Mouse (Mus musculus) Muller cell, postnatal 12 days (primary cell): ENCODE data around the gene Dhrs11.

Experiments
- DNase-seq: peaks from one replicate; pipeline ENCODE4 v3.0.0-alpha.2; 2015; ENCODE audit errors: inconsistent ontology term

The Dhrs11 gene

DNA sequence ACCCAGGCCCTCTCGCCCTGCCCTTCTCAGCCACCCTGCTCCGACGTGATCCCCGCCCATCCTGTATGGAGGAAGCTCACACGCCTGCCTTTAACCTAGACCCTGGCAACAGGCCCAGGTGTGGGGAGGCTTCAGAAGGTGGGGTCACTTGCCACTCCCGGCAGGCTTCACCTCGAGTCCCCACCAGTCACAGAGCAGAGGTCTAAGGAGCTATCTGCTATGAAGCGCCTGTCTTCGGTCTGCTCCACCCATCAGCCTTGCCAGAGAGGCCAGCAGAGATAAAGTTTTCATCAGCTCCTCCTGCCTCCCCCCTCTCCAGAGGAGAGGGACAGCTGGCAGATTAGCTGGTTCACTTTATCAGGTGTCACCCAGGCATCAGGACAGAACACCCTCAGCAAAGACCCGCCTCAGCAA is 5.3 kb downstream of the Dhrs11 start:
- DNase-seq = no peak

GRCm38 (mm10) chr11:84822487-84822886 is 6.3 kb downstream of the Dhrs11 start:
- DNase-seq = no peak

- no peak for DNase-seq
These were observed 7.5 kb downstream of the Dhrs11 start for GRCm38 (mm10) chr11:84821131-84821770.

DNA sequence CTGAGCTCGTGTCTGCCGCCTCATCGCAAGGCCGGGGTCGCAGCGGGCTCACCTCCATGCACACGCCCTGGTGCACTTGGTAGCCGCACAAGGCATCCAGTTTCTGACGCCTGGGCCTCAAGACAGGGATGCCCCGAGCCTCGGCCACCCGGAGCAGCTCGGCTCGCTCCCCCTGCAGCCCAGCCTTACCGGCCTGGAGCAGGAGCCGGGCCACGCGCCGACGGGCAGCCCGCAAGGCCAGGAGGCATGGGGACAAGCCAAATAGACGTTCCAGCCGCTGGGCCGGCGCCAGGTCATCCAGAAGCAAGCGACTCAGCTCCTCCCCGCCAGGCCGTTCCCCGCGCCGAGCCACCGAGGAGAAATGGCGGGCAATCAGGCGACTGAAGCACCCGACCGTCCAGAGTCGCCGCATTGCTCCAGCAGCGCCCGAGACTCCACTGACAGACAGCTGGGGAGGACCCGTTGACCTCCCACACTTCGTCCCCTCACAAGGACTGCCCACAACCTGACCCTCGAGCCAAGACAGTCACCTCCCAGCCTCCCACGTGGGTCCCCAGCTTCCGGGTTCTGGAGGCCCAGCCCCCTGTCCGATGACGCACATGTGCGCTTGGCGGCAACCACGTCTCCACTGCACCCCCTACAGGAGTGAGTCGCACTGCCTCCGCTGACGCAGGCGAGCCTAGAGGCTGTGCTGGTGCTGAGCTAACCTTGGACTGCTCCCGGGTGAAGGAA is 9.7 kb downstream of the Dhrs11 start, which contains the start of gene Mrm1:
TSS of gene Mrm1 (minus strand) at position 555 of the 732 bp plus-strand sequence.
- DNase-seq = peak; percentile 97

DNA sequence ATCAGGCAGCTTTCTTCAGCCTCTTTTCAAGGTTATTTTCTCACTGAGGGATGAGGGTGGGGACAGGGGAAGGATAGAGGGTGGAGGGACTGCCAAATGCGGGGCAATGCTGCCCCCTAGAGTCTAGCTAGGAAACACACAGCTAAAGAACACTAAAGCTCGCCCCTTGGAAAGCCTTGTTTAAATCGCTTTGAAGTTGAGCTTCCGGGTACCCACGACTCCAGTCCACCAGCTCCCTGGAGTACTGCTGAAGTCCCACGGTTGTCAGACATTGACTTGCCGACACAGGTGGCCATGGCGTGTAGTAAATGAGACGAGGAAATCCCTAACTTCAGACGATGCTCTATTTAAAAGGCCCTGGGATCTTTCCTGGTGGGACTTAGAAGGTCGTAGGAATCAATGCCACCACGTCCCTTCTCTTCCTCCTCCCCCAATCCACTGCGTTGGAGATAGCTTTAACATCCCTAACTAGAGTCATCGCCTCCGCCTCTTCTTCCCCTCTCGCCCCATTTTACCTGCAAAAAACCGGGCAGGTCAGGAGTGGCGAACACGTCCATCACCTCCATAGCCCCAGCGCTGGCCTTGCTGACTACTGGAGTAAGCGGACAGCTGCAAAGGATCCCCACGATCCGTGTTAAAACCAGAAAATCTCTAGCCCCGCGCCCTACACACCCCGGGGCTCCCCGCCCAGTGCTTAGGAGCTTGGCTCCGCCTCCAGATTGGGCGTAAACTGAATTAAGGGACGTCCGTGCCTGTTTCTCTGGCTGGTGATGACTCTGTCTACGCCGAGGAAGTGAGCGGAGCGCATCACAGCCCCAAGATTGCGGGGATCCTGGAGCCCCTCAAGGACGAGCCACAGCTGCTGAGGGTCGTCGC is 10.5 kb downstream of the Dhrs11 start:
- peak; percentile 79 for DNase-seq

GRCm38 (mm10) chr11:84817362-84817761 is 11.4 kb downstream of the Dhrs11 start:
- DNase-seq = no peak

- no peak for DNase-seq
These were observed 14.9 kb downstream of the Dhrs11 start for GRCm38 (mm10) chr11:84813724-84814510.

DNA sequence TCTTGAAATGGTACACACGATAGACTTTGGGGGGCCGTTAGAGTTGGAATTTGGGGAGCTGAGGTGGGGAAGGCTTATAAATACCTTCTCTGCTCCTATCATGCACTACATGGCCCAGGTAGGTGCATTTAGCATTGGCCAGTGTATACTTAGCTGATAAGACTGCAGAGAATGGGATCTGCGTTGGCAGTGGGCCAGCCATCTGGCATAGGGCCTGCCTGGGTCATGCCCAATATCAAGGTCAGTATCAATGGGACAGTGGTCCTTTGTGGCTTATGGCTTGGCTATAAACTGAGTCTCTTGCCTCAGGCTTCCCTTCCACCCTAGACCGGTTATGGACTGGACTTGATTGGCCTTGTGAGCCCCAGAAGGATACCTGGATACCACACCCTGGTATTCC is 24.4 kb downstream of the Dhrs11 start:
- DNase-seq = no peak

- DNase-seq = peak; percentile 45
These were observed 31.0 kb downstream of the Dhrs11 start for GRCm38 (mm10) chr11:84797627-84798353.

- no peak for DNase-seq
These were observed 31.8 kb downstream of the Dhrs11 start for GRCm38 (mm10) chr11:84797026-84797425.

- peak; percentile 61 for DNase-seq
These were observed 34.2 kb downstream of the Dhrs11 start for GRCm38 (mm10) chr11:84794496-84795113.

- no peak for DNase-seq
These were observed 35.2 kb downstream of the Dhrs11 start for GRCm38 (mm10) chr11:84793545-84793944.

GRCm38 (mm10) chr11:84790383-84790782 is 38.4 kb downstream of the Dhrs11 start:
- DNase-seq = peak; percentile 67

DNA sequence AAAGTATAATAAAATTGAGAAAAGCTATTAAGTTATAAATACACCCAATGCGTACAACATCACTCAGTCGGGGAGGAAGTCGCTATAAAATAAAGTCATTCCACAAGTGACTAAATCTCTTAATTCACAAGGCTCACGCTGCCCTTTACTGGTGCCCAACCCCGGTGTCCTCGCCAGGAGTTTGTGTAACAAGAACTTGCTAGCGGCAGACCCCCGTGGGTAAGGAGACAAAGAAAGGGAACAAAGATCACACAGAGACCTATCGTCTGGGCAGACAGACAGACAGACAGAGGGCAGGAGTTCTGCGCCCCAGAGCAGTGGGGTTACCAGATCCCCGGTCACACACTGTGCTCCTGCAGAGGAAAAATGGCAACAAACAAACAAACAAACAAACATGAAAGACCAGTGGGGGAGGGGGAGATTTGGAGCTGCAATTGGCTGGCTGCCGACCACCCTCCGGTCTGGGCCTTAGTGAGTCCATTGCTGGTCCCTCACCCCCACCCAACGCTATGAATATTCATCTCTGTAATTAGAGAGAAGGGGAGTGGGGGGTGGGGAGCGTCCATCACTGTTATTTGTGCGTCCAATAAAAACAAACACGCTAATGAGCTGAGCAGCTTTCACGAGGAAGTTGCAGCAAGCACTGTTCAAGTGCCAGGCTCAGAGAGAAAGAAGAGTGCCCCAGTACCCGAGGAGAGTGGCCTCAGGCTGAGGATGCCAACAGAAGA is 48.5 kb downstream of the Dhrs11 start:
- DNase-seq = no peak

- no peak for DNase-seq
These were observed 53.2 kb downstream of the Dhrs11 start for GRCm38 (mm10) chr11:84775560-84775959.

GRCm38 (mm10) chr11:84774870-84775514 is 53.8 kb downstream of the Dhrs11 start:
- no peak for DNase-seq
